Mouse (Mus musculus): ENCODE measurements around the gene Kcnn1.
"Not testable (repeated sequence)": the region's sequence is repeated elsewhere in the genome, so short reads cannot be mapped to it uniquely, and the experiment has no call there.

Gene Kcnn1

DNA sequence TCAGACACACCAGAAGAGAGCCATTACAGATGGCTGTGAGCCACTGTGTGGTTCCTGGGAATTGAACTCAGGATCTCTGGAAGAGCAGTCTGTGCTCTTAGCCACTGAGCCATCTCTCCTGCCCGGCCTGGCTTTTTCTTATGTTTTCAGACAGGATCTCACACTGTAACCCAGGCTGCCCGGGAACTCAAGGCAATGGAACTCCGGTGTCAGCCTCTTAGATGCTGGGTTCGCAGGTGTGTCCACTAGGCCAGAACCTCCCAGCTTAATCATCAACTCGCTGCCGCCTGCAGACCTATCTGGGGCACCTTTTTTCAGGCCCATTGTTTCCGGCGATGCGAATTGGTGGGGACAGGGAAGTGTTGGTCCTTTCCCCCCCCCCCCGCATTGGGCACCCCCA is 22.5 kb downstream of the Kcnn1 start:
- no peak for DNase-seq

DNA sequence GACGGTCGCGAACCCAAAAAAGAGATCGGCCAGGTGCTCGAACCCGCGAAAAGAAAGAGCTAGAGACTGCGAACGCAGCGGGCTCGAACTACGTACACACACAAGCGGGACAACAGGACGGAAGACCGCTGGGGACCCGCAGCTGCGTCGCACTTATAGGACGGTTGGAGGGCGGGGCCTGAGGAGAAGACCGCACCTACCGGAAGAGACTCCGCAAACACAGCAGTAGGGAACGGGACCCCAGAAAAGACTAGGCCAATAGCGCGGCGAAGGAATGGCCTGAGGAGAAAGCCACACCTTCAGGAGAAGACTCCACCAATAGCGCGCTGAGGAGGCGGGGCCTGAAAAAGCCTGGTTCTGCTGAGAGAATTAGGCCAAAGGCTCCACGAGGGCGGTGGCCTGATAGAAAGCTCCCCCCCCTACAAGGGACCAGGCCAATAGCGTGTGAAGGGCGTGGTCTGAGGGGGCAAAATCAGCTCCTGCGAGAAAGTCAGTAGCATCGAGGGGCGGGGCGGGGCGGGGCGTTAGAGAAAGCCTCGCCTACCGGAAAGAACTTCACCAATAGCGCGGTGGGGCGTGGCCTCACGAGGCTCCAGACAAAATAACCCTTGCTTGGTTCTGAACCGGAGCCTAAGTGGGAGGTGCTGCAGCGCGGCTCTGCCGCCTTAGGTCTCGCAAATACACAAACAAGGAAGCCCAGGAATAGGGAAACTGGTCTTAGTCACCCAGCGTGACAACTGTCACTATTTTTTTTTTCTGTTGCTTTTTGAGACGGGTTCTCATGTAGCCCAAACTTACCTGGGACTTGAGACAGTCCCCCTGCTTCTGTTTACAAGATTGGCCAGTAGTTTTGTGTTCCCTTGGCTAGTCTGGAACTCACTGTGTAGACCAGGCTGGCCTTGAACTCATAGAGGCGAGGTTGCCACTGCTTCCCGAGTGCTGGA is 23.4 kb downstream of the Kcnn1 start, which contains the start of gene Arrdc2:
Gene Arrdc2 (minus strand): TSS at position 313 of the 944 bp plus-strand sequence.
- DNase-seq = peak; percentile 93

DNA sequence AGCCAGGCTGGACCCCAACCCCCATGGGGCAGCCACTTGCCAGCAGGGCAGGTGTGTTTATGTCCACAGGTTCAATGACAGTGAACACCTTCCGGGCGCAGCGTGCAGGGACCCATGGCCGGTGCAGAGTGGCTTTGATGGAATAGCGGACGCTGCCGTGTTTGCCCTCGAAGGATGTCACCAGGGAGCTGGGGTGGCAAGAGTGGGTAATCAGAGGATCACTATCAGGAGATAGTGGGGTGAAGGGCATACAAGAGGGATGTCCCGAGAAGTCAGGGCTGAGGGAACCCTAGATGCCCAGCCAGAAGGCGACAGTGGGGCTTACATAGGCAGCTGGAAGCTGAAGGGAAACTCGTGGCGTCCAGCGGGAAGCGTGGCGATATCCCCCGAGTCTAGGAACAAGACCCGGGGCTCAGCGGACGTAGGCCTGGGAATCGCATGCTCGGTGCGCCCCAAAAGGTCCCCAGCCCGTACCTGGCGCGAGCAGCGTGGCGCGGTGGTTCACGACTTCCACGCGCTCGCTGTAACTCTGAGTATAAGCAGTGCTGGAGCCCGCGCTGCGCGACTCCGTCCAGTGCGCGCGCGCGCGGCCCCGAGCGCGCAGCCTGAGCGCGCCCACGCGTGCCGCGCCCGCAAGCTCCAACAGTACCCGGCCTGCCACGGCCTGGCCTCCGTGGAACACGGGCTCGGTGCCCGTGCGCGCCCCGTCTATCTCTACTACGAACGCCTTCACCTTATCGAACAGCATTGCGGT is 24.2 kb downstream of the Kcnn1 start:
- DNase-seq = no peak

DNA sequence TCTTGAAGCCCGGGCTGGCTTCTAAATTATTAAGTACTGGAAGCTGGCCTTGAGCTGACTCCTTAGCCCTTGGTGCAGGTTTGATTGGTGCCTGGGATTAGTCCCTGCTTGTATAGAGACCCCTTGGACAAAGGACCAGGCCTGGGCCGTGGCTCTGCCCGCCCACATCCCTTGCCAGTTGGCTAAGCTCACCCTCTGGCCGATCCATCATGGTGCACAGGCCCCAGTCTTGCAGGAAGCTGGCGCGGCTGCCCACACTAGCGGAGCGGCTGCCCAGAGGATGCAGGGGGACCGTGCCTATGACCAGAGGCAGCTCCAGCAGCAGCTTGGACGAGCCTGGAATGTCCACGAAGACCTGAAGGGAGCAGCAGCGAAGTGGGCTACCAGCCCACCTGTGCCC is 26.4 kb downstream of the Kcnn1 start:
- DNase-seq = no peak

DNA sequence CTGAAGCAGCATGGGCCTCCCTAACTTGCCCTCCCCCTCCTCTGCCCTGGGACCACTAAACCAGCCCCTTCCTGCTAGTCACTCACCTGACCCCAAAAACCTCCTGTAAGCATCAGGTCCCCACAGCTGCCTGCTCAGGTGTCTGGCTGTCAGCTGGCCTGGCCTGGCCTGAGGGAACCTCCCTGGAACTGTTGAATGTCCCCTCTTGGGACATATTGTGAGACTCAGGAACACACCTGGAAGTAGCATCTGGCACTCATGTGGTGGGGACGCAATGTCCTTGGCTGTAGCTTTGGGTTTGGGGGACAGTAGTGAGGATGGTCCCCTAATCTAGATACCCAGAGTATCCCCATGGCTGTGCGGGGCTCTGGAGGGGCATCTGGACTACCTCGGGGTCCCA is 29.0 kb downstream of the Kcnn1 start:
- no peak for DNase-seq

DNA sequence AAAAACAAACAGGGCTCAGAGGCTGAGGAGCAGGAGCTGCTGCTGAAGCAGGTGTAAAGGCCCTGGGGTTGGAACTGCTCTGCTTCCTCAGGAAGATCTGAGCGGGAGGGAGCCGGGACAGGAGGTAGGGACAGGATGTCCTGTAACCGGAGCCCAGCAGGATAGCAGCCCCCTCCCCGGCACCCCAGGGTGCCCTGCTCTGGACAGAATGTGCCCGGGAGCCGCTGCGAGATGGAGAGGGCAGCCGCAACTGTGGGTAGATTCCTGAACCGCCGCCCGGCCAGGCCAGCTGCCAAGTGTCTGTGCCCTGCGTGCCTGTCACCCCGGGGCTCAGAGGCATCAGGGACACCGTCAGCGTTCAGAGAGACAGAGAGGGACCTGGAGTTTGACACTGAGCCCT is 29.5 kb downstream of the Kcnn1 start:
- no peak for DNase-seq

DNA sequence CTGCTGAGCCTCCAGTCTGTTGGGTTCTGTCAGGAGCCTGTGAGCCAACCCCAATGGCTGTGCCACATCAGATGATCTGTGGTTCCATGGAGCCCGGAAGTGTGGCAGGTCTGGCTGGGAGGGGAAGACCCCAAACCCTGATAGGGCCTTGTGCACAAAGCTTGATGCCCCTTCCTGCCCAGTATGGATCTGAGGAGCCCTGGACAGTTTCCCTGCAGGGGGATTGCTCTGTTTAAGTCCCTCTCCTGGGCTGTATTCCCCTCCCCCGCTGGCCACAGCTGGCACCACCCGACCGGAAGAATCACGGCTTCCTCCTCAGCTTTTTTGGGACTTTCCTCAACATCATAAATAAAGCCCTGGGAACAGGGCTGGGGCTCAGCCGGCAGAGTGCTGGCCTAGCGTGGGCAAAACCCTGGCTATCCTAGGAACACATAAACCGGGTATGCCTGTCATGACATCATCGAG is 30.0 kb downstream of the Kcnn1 start:
- DNase-seq = no peak

DNA sequence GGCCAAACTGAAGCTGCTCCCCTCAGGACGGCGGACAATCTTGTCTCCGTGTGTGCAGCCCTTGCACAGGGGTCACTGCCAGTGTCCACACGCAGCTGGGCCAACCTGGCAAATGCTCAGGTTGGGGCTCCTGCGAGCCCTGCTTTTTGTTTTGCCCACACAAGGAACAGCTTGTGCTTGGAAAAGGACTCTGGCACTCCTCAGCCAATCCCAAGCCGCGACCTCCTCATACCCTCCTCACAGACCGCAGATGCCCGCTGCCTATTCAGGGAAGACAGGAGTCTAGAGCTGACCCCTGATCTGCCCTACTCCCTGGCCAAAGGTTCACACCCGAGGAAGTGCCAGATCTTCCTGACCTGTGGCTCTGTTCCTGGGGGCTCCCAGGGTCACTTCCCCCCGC is 30.7 kb downstream of the Kcnn1 start:
- DNase-seq = no peak

DNA sequence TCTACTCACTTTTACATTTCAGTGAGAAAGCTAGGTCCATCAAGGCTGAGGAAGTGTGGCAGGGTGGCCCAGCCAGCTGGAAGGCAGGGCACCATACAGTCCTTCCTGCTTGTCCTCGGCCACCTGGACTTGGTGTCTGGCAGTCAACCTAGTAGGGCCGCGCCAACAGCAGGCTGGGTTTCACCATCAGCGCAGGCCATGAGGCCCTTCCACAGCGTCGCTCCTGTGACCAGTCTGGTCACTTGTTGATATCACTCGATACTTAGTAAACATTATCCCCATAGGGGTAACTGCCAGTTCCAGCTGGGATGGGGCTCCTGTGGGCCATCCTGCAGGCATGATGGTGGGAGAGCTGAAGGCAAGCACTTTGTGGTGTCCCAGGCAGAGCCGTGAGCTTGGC is 31.5 kb downstream of the Kcnn1 start:
- no peak for DNase-seq

DNA sequence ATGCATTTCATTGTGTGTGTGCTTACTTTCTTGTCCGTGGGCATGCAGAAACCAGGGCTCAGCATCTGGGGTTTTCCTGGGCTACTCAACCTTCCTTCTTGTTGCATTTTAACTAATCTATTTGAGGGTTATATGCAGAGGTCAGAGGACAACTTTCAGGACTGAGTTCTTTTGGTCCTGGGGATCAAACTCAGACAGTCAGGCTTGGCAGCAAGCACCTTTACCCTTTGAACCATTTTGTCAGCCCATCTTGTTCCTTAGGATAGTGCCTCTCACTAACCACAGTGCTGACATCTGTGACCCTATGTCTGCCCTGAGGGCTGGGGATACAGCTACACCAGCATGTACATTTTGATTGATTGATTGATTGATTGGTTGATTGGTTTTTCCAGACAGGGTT is 35.3 kb downstream of the Kcnn1 start:
- no peak for DNase-seq

DNA sequence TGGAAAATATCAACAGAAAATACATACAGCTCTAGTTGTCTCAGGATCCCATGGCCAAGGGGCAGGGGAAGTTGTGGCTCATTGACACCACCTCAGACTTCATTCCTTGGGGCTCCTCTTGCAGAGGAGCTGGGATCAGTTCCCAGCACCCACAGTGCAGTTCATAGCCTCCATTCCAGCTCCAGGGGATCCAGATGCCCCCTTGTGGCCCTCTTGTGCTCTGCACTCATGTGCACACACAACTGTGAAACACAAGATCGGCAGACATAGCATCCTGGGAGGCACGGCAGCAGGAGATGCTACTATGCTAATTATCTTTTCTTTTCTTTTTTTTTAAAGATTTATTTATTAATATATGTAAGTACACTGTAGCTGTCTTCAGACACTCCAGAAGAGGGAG is 36.0 kb downstream of the Kcnn1 start:
- DNase-seq = no peak

DNA sequence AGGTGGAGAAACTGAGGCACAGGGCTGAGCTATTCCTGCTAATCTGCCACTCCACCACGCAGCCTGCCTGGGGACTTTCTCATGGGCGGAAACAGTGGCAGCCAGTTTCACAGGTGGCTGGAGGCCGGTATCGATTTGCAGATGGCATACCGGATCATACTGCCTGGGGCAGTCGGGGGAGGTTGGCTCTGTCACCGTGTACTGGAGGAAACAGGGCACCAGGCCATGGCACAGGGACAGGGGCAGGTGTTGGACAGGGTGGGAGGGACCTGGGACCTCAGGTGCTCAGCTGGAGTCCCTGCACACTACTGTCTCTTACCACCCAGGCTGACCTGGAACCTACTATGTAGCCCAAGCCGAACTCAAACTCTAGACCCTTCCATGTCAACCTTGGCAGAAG is 37.2 kb downstream of the Kcnn1 start:
- DNase-seq = no peak

DNA sequence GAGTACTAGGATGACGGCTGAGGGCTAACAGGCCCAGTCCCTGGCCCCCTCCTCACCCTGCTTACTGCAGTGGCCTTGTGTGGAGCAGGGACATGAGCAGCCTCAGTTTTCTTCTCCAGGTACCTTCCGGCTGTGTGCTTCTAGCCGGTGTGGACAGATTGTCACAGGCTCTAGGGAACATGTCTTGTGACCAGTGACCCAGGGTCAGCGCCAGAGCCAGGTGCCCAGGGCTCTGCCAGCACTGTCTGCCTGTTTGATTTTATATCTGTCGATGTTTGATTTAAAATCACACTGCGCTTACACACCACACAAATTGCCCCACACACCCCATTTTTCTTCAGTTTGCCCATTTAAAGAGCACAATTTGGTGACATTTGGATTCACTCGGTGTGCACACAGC is 39.3 kb downstream of the Kcnn1 start:
- DNase-seq = no peak

DNA sequence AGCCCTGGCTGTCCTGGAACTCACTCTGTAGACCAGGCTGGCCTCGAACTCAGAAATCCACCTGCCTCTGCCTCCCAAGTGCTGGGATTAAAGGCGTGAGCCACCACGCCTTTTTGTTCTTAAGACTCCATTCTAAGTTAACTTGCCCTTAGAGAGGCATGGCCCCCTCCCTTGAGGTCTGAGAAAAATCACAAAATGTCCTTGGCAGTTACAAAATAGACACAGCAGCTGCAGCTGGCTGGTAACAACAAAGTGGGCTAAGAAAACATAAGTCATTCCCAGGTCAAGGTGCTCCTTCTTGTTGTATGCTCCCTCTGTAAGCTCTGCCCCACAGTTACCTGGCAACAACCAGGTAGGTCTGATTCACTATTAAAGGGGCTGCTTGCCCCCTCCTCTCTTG is 40.5 kb downstream of the Kcnn1 start:
- not testable (repeated sequence) for DNase-seq

DNA sequence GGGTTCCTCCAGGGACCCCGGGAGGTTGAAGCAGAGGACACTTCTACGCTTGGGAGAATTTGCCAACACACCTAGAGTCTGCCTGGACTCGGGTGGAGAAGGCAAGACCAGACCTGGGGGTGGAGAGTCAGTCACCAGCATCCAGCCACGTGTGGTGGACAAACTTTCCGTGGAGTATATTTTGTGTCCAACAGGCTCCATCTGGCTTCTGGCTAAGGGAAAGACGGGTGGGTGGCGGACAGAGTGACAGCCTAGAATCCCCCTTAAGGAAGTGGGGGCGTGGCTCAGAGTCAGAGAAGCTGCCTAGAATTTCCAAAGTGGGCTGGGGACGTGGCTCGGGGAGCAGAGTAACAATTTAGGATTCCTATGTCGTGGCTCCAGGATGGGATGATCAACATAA is 41.1 kb downstream of the Kcnn1 start:
- no peak for DNase-seq

DNA sequence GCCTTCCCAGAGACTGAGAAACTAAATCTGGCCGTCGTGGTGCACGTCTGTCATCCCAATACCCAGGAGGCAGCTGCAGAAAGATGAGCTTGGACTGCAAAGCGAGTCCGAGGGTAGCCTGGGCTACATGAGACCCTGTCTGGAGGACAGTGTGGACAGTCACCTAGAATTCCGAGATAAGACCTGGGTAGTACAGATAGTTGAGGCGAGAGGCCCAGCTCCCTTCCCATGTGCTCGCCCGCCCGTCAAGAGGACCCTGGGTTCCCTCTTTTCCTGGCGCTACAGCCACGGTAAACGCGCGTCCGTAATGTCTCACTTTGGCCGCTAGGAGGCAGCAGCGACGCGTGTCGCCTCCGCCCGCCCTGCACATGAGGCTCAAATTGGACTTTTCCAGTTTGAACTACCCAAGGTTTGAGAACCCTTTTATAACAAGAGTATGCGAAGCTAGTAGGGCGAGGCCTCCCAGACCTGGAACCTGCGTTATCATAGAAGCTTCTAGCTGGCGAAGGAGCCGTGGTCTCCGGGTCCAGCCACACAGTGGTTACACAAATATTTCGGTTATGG is 41.6 kb downstream of the Kcnn1 start:
- peak; percentile 65 for DNase-seq

DNA sequence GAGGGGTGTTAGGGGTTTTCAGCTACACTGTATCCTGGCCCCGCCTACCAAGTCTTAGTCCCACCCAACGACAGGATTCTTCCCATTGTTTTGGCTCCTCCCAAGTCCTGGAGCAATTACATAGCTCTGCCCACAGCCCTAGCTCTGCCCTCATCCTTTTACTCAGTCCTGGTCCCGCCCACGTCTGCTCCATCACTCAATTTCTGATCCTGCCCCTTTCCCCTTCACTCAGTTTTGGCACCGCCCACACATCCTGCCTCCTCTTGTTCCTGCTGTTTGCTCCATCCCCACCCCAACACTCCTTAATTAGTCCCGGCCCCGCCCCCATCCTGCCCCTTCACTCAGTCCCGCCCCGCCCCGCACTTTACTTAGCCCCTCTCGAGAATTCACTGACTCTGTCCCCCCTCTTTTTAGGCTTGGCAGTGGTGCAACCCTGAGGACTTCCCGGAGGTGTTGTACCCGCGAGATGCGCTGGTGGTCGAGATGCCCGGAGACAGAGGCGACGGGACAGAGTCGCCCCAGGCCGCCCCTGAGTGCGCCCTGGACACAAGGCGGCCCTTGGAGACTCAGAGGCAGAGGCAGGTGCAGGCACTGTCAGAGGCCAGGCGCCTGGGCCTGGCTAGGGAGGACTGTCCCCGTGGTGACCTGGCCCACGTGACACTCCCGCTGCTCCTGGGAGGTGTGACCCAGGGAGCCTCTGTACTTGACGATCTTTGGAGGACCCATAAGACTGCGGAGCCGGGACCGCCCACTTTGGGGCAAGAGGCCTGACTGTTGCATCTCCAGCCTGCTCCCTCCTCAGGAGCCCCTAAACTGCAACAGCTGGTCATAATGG is 42.7 kb downstream of the Kcnn1 start:
- no peak for DNase-seq

DNA sequence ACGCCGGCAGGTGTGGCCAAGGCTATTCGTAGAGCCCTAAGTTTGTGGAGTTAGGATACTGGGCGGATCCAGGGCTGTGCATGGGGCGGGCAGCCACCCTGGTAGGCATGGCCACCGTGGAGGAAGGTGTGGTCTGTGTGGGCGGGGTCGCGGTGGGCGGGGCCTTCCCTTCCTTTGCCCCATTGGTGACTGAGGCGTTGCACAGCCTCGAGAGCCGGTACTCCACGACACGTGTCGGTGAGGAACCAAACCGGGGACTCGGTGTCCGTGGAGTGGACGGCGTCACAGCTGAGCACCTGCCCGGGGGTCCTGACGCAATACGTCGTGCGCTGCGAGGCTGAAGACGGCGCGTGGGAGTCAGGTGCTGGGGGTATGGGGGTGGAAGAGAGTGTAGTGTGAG is 46.4 kb downstream of the Kcnn1 start:
- DNase-seq = no peak

DNA sequence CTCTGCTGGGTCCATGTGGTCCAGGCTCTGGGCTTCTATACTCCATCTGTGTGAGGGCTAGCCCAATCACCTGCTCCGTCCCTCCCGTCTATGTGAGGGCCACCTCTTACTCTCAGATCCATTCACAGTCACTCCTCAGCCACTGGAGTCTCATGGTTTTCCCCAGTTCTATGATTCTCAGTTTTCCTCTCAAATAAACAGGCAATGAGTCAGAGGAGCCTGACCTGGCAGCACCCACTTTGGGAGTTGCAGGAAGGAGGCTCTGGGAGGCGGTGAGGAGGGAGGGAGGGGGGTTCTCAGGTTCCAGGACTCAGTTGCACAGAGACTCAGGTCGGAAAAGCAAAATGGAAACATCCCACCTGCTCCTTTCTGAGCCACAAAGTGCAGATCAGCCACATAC is 50.2 kb downstream of the Kcnn1 start:
- DNase-seq = no peak

DNA sequence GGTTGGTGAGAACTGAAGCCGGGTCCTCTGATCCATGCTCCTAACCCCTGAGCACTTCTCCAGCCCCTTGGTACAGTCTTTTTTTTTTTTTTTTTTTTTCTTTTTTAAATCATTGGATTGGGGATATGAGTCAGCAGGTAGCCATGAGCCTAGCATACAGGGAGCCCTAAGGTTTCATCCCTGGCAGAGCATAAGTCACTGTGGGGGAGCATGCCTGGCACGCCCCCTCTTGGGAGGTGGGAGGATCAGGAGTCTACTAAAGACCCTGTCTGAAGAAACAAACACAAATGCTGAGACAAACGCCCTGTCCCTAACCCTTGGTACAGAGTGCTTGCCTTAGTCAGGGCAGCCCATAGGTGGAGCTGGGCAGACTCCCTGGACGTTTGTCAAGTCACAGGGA is 51.0 kb downstream of the Kcnn1 start:
- DNase-seq = no peak

DNA sequence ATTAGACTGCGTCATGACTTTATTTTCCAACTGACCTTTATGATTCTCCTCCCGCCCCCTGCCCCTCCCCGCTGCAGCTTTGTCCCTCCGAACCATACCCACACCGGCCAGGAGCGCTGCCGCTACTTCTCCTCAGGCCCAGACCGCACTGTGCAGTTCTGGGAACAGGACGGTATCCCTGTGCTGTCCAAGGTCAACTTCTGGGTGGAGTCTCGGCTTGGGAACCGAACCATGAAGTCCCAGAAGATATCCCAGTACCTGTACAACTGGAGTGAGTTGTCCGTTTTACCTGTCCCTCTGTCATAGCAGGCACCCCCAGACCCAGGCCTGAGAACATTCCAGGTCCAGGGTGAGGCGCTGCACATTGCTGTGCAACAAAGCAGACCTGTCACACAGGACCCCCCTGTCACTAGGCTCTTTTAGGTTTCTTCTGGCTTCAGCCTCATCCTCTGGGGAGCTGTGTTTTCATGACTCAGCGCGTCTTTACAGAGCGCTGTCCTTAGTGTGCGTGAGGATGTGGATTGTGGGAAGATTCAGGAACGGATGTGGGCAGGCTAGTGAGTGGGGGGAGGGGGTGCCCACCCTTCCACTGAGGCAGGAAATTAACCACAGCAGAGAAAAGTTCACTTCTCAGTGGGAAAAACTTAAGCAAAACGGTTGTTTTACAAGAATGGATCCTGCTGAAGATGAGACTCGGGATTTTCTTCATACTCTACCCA is 51.9 kb downstream of the Kcnn1 start:
- no peak for DNase-seq

Data from right cerebral cortex, postnatal 4 days (tissue).